Mouse (Mus musculus) gastrocnemius, postnatal 10 days (tissue): ENCODE data around the gene Srrm2. TPM values are rescaled to one million over a fixed set of nuclear protein-coding genes. Genes with fewer than 3 reads are reported as not detected.

Experiments
- DNase-seq: peaks from one replicate; pipeline ENCODE4 v3.0.0; 2021; ENCODE audit warnings: mixed read lengths
- microRNA-seq, 2 experiments: library from miRNA; unstranded; fragments of <30 nt; microRNA quantifications; one replicate each; pipeline ENCODE4 v1.2.0; 2021
- total RNA-seq, 2 experiments: library from RNA; stranded (reverse); gene quantifications; 2 replicates each; pipeline ENCODE4 v1.2.3; 2021

Srrm2 gene
- total RNA-seq, 2 experiments from 2014 or later, result 177 to 255 TPM

DNA sequence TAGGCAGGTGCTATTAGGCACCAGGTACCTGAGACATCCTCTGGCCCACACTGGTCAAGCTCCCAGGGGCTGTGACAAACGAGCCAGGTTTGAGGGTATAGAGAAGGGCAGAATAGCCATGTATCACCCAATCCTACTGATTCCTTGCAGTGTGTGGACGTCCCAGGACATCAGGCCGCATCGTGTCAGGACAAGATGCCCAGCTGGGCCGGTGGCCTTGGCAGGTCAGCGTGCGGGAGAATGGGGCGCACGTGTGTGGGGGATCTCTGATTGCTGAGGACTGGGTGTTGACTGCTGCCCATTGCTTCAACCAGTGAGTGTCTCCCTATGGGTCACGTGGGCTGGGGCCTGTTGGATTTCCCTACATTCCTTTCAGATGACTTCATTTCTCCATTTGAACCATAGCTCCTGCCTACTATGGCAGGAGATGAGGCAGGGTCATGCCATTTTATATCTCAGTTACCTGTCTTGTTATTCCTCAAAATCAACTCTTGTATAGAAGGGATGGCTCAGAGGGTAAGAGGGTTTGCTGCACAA lies 64.0 kb downstream of the Srrm2 start:
- DNase-seq, result no peak

GRCm38 (mm10) chr17:23857193-23857592 lies 66.9 kb downstream of the Srrm2 start:
- DNase-seq, result no peak

DNA sequence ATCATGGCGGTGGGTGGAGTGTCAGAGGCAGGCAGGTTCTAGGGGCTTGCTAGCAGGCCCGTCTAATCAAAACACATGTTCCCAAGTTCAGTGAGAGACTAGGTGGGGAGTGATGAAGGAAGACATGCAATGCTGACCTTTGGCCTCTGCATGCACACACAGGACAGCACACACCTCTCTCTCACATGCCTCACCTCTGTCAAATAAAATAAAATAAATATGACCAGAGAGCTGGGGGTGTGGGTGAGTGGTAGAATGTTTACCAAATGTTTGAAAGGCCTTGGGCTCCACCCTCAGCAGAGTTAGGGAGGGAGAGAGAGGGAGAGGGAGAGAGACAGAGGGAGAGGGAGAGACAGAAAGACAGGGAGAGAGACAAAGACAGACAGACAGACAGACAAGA lies 67.6 kb downstream of the Srrm2 start:
- no peak for DNase-seq

DNA sequence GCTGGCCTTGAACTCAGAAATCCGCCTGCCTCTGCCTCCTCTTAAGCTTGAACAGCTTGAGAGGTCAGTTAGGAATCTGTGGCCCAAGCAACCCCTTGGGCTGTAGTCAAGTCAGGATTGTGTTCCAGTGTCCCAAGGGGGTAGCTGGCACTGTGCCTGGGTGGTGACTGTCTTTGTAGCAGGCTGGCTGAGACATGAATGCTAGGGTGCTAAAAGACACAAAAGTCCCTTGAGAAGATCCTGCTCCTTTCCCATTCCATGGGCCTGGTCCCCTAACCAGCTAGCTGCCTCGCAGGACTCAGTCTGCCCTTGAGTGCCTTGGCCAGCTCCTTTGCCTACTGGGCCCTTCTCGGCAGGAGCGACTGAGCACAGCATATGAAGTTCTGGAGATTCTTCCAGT lies 72.6 kb downstream of the Srrm2 start:
- no peak for DNase-seq

DNA sequence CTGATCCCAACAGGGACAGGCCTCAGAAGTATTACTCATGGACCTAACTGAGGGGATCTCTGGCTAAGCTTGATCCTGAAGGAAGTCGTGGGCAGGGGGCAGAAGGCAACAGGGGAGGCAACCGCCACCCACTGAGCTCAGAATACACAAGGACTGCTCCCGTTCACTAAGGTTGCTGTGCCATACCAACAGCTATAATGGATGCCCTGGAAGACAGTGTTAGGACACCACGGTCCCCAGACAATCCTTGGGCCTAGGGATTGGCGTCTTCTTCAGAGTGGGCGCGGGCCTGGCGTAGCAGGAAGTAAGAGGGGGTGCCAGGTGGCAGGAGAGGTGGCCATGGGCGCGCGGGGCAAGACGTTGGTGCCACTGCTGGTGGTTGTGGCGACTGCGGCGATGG lies 77.4 kb downstream of the Srrm2 start, which contains the start of gene Prss21:
TSS of gene Prss21 (plus strand) at position 301 of the 400 bp plus-strand sequence.
- DNase-seq, result no peak

DNA sequence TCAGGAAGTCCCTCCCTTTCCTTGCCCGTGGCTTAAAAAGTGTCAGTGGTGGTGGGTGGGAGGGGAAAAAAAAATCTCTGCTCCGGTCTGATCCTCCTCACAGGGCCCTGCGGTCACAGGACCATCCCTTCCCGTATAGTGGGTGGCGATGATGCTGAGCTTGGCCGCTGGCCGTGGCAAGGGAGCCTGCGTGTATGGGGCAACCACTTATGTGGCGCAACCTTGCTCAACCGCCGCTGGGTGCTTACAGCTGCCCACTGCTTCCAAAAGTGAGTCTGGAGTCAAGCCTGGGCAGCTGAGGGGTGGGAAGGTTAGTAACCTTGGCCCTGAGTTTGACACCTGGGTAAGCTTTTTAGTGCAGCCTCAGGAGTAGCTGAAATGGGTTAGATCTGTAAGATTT lies 78.2 kb downstream of the Srrm2 start:
- no peak for DNase-seq

Small RNA genes lying within 50 kb of the gene (microRNA-seq; reads per million reads assigned to microRNA genes)
- gene Mir5125, result 0.25 to 1.6 reads per million in 2 experiments

Other genes starting within 250 kb of the Srrm2 start
- 1 to 10 TPM; 3.3 to 4.1 TPM for gene Zfp213, start 226.3 kb upstream of the Srrm2 start, total RNA-seq
- gene Zfp13, start 191.0 kb upstream of the Srrm2 start, total RNA-seq, result 1 to 10 TPM; 6.6 to 7.0 TPM
- not detected for gene Zscan10, start 189.7 kb upstream of the Srrm2 start, total RNA-seq
- gene Mmp25, start 145.3 kb upstream of the Srrm2 start, total RNA-seq, result under 1 TPM; 0.35 to 0.43 TPM
- not detected for gene Bicdl2, start 130.0 kb upstream of the Srrm2 start, total RNA-seq
- 100 to 1,000 TPM; 273 to 283 TPM for gene Hcfc1r1, start 116.9 kb upstream of the Srrm2 start, total RNA-seq
- gene Thoc6, start 116.7 kb upstream of the Srrm2 start, total RNA-seq, result 10 to 100 TPM; 17.7 to 21.2 TPM
- gene Tnfrsf12a, start 113.1 kb upstream of the Srrm2 start, total RNA-seq, result 10 to 100 TPM; 33.4 to 51.3 TPM
- gene Cldn6, start 111.3 kb upstream of the Srrm2 start, total RNA-seq, result not detected
- under 1 TPM; 0.54 to 0.70 TPM for gene Cldn9, start 106.5 kb upstream of the Srrm2 start, total RNA-seq
- gene 1520401A03Rik, start 67.7 kb upstream of the Srrm2 start, total RNA-seq, result under 1 TPM; 0.12 to 0.23 TPM
- 1 to 10 TPM; 4.7 to 5.6 TPM for gene Pkmyt1, start 64.2 kb upstream of the Srrm2 start, total RNA-seq
- 1 to 10 TPM; 7.6 to 9.4 TPM for gene Paqr4, start 49.7 kb upstream of the Srrm2 start, total RNA-seq
- not detected for gene Kremen2, start 44.7 kb upstream of the Srrm2 start, total RNA-seq
- gene Flywch1, start 18.9 kb upstream of the Srrm2 start, total RNA-seq, result 10 to 100 TPM; 39.0 to 39.5 TPM
- 1 to 10 TPM; 3.4 to 3.8 TPM for gene Flywch2, start 4.5 kb upstream of the Srrm2 start, total RNA-seq
- 100 to 1,000 TPM; 364 to 374 TPM for gene Elob, start 38.6 kb downstream of the Srrm2 start, total RNA-seq
- not detected for gene Prss33, start 45.5 kb downstream of the Srrm2 start, total RNA-seq
- gene Prss32, start 53.3 kb downstream of the Srrm2 start, total RNA-seq, result not detected
- gene Prss41, start 53.6 kb downstream of the Srrm2 start, total RNA-seq, result not detected
- gene Prss21, start 77.5 kb downstream of the Srrm2 start, total RNA-seq, result not detected
- not detected for gene Dcpp1, start 90.3 kb downstream of the Srrm2 start, total RNA-seq
- not detected for gene Dcpp2, start 90.3 kb downstream of the Srrm2 start, total RNA-seq
- gene Dcpp3, start 126.9 kb downstream of the Srrm2 start, total RNA-seq, result not detected
- not detected for gene Sbp, start 151.1 kb downstream of the Srrm2 start, total RNA-seq
- gene Sbpl, start 164.7 kb downstream of the Srrm2 start, total RNA-seq, result not detected
- not detected for gene Prss30, start 190.0 kb downstream of the Srrm2 start, total RNA-seq
- gene Prss22, start 207.6 kb downstream of the Srrm2 start, total RNA-seq, result not detected
- not detected for gene Prss27, start 247.6 kb downstream of the Srrm2 start, total RNA-seq